Mouse (Mus musculus) kidney, adult 2 months (tissue): Measurements from ENCODE around the gene Bpifc. TPM values are rescaled to one million over a fixed set of nuclear protein-coding genes. Genes with fewer than 3 reads are reported as not detected.
A peak's percentile ranks its signal among the peaks of the same experiment; 100 is the strongest.

ENCODE experiments used
- DNase-seq: peaks from one replicate; pipeline ENCODE4 v3.0.0; 2021
- H3K27ac ChIP-seq: fragments of 200-500 bp; 2 replicates; pipeline ENCODE4 v1.5.1; 2012; ENCODE audit warnings: low read depth, low read length, control low read depth, inconsistent platforms; ENCODE audit not compliant: insufficient read depth
- H3K27me3 ChIP-seq: fragments of 200-500 bp; replicated peaks from 2 replicates; pipeline ENCODE4 v1.6.1; 2012; ENCODE audit warnings: mild to moderate bottlenecking, moderate library complexity, low read length, inconsistent platforms; ENCODE audit not compliant: control insufficient read depth, insufficient read depth
- H3K36me3 ChIP-seq: fragments of 200-500 bp; 2 replicates; pipeline ENCODE4 v1.6.1; 2012; ENCODE audit warnings: mild to moderate bottlenecking, moderate library complexity, low read length, inconsistent platforms; ENCODE audit not compliant: control insufficient read depth, insufficient read depth
- H3K4me1 ChIP-seq: fragments of 200-500 bp; 2 replicates; pipeline ENCODE4 v1.6.1; 2011; ENCODE audit warnings: low read length; ENCODE audit not compliant: control insufficient read depth, insufficient read depth
- H3K4me3 ChIP-seq: fragments of 200-500 bp; 2 replicates; pipeline ENCODE4 v1.5.1; 2011; ENCODE audit warnings: mild to moderate bottlenecking, low read depth, low read length, control low read depth; ENCODE audit not compliant: insufficient read depth
- CTCF ChIP-seq: fragments of 200-500 bp; conservative IDR thresholded peaks from 2 replicates; pipeline ENCODE4 v1.5.1; 2011; ENCODE audit warnings: low read depth, mild to moderate bottlenecking, control low read depth, low read length, moderate library complexity, mixed read lengths; ENCODE audit not compliant: insufficient read depth, insufficient read length
- POLR2A ChIP-seq: fragments of 200-500 bp; IDR thresholded peaks from one replicate; pipeline ENCODE4 v1.6.1; 2011; ENCODE audit warnings: low read depth, low read length, control low read depth
- WGBS: fragments of 180-500 bp; shearing (Covaris S2); methylation state at CpG from one replicate; pipeline ENCODE4 v1.1.7; 2018; 5-methylcytosine and 5-hydroxymethylcytosine counted together
- polyA plus RNA-seq: library from polyadenylated mRNA; depleted of rRNA; stranded (reverse); fragments of >200 nt; gene quantifications from 2 replicates; pipeline ENCODE4 v1.2.3, GENCODE M21; 2012

The Bpifc gene
- polyA plus RNA-seq, 1 experiment, result 0.11 TPM

- DNase-seq, result no peak
- H3K4me3 ChIP-seq, result no peak overlapping the region
- peaks cover 4% of the 10 kb centered on the region; the same call in 1 of the 2 replicates for H3K4me1 ChIP-seq
- H3K27ac ChIP-seq, result no peak overlapping the region
- H3K36me3 ChIP-seq, result no peaks in the 10 kb centered on the region
- H3K27me3 ChIP-seq, result no peaks in the 10 kb centered on the region
- TF ChIP-seq CTCF (no peak), POLR2A (no peak)
- 92% methylated on average over 9 of the region's 9 CpGs for WGBS
Measured at GRCm38 (mm10) chr10:85993836-85994235, 17.9 kb downstream of the Bpifc start.

- WGBS, result 79% methylated on average over 4 of the region's 4 CpGs
- no peak for TF ChIP-seq POLR2A
- TF ChIP-seq CTCF, result no peak
- no peak overlapping the region for H3K4me3 ChIP-seq
Measured at GRCm38 (mm10) chr10:85992412-85992811, 19.3 kb downstream of the Bpifc start.

GRCm38 (mm10) chr10:85989412-85990115 is 22.1 kb downstream of the Bpifc start:
- TF ChIP-seq CTCF, result no peak
- TF ChIP-seq POLR2A, result no peak
- Histone ChIP-seq H3K4me3 (no peak overlapping the region), H3K36me3 (no peaks in the 10 kb centered on the region), H3K27me3 (no peaks in the 10 kb centered on the region; the same call in 1 of the 2 replicates), H3K4me1 (peaks cover 4% of the 10 kb centered on the region; the same call in 1 of the 2 replicates), H3K27ac (no peak overlapping the region)
- DNase-seq, result no peak
- WGBS, result 62% methylated on average over 6 of the region's 6 CpGs

More at GRCm38 (mm10) chr10:85992412-85992811, 19.3 kb downstream of the Bpifc start:
- peaks cover 4% of the 10 kb centered on the region; the same call in 1 of the 2 replicates for H3K4me1 ChIP-seq
- no peak overlapping the region for H3K27ac ChIP-seq
- H3K27me3 ChIP-seq, result no peaks in the 10 kb centered on the region
- DNase-seq, result no peak
- no peaks in the 10 kb centered on the region for H3K36me3 ChIP-seq

GRCm38 (mm10) chr10:85972915-85973314 is 38.8 kb downstream of the Bpifc start:
- no peak overlapping the region for H3K4me3 ChIP-seq
- H3K27ac ChIP-seq, result no peak overlapping the region
- 71% methylated on average over 4 of the region's 4 CpGs for WGBS
- H3K27me3 ChIP-seq, result no peaks in the 10 kb centered on the region
- DNase-seq, result no peak
- H3K4me1 ChIP-seq, result peaks cover 10% of the 10 kb centered on the region; the same call in 1 of the 2 replicates
- H3K36me3 ChIP-seq, result no peaks in the 10 kb centered on the region
- no peak for TF ChIP-seq CTCF
- TF ChIP-seq POLR2A, result no peak

GRCm38 (mm10) chr10:85971826-85972225 is 39.9 kb downstream of the Bpifc start:
- WGBS, result 91% methylated on average over 9 of the region's 9 CpGs

GRCm38 (mm10) chr10:85969894-85970620 is 41.6 kb downstream of the Bpifc start:
- 29% methylated on average over 8 of the region's 8 CpGs for WGBS
- peak; percentile 94 for DNase-seq
- Histone ChIP-seq H3K36me3 (no peaks in the 10 kb centered on the region), H3K4me3 (no peak overlapping the region), H3K27me3 (no peaks in the 10 kb centered on the region), H3K27ac (peak overlapping the region; percentile 89), H3K4me1 (peaks cover 10% of the 10 kb centered on the region; the same call in 1 of the 2 replicates)
- TF ChIP-seq CTCF (no peak), POLR2A (no peak)

More at GRCm38 (mm10) chr10:85971826-85972225, 39.9 kb downstream of the Bpifc start:
- TF ChIP-seq CTCF (no peak), POLR2A (no peak)
- Histone ChIP-seq H3K4me1 (peaks cover 10% of the 10 kb centered on the region; the same call in 1 of the 2 replicates), H3K27ac (no peak overlapping the region), H3K27me3 (no peaks in the 10 kb centered on the region), H3K36me3 (no peaks in the 10 kb centered on the region), H3K4me3 (no peak overlapping the region)
- DNase-seq, result no peak

- Histone ChIP-seq H3K4me1 (peaks cover 10% of the 10 kb centered on the region; the same call in 1 of the 2 replicates), H3K4me3 (no peak overlapping the region), H3K27ac (peak overlapping the region; percentile 89), H3K27me3 (no peaks in the 10 kb centered on the region), H3K36me3 (no peaks in the 10 kb centered on the region)
- no peak for TF ChIP-seq CTCF
- TF ChIP-seq POLR2A, result no peak
- DNase-seq, result peak; percentile 77
- 37% methylated on average over 2 of the region's 2 CpGs for WGBS
Measured at GRCm38 (mm10) chr10:85968731-85969130, 43.0 kb downstream of the Bpifc start.
